Mouse (Mus musculus) liver, adult 2 months (tissue): Measurements from ENCODE around the gene Dmrta2.

Source experiments
- CTCF ChIP-seq: fragments of 200-500 bp; IDR thresholded peaks from 2 replicates; pipeline ENCODE4 v1.5.1; 2011; ENCODE audit warnings: low read depth, low read length, control low read depth
- POLR2A ChIP-seq: fragments of 200-500 bp; IDR thresholded peaks from 2 replicates; pipeline ENCODE4 v1.6.1; 2011; ENCODE audit warnings: low read length, control low read depth; ENCODE audit not compliant: insufficient read depth; ENCODE audit errors: extremely low read depth

DNA sequence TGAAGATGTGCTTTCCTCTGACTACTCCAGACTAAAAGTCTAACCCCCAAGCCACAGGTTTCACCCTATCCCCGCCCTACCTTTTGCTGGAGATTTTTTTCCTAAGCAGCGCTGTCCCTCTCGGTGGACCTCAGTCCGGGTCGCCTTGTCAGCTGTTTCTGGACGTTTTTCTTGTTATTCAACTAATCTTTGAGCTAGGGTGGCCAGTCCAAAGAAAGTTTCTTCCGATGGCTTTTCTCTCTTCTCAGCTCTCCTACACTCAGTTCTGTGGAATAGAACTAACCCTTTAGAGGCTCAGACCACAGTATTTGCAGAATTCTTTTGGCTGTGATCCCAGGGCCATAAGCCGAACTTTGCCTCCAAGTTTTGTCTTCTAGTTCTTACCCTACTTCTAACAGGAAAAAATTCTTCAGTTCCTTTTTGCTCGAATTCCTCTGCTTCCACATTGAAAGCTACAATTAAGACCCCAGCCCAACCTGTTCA is 1.0 kb downstream of the Dmrta2 start:
- TF ChIP-seq CTCF (no peak), POLR2A (no peak)
